Mouse (Mus musculus) erythroblast, embryonic 14.5 days (primary cell): ENCODE results near the gene Bco1.

Experiments
- GATA1 ChIP-seq: IDR thresholded peaks from 2 replicates; pipeline ENCODE4 v1.6.1; 2012; ENCODE audit warnings: low read length, inconsistent platforms, mixed read lengths
- TAL1 ChIP-seq: IDR thresholded peaks from 3 replicates; pipeline ENCODE4 v1.6.1; 2012; ENCODE audit warnings: low read length, inconsistent platforms, mixed read lengths

- TF ChIP-seq TAL1 (no peak), GATA1 (no peak)
Measured at GRCm38 (mm10) chr8:117095647-117096046, at the start of gene Bco1.
